Comparison of ENCODE assay signal across 8 mouse cellular contexts in the genomic region with DNA sequence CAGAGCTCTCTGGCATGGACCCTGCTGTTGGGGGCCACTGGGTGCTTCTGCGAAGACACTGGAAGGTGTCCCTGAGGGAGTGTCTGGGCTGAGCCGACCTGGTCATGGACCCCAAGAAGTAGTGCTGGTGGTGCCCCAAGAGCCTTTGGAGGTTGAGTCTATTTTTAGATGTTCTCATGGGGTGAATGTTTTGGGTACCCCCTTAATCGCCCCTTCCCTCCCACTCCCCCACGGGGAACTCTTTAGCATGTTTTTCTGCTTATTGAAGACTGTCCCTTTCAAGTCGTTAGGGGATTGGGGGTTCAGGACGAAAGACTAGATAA. TPM values are rescaled to one million over a fixed set of nuclear protein-coding genes. Genes with fewer than 3 reads are reported as not detected.
DNase-seq lines count a peak whose midpoint lies in the region; ATAC-seq and TF ChIP-seq lines count a peak whose summit lies in the region.

No protein-coding gene starts in this region.

- H3K27me3 ChIP-seq in erythroblast, embryonic 14.5 days (ENCODE audit: control insufficient read depth) = no peaks in the 10 kb centered on the region
- no peaks in the 10 kb centered on the region for H3K27me3 ChIP-seq in spleen, adult 2 months (ENCODE audit: control insufficient read depth, insufficient read depth, low read length)
- no peaks in the 10 kb centered on the region for H3K27me3 ChIP-seq in liver, embryonic 11.5 days (replicated peaks; ENCODE audit: control insufficient read depth, insufficient read depth, low read length)
- H3K27me3 ChIP-seq in stomach, postnatal 0 days (ENCODE audit: control insufficient read depth, insufficient read depth, low read length) = no peaks in the 10 kb centered on the region

- H3K27ac ChIP-seq in spleen, adult 2 months (ENCODE audit: insufficient read depth, low read length) = peak overlapping the region; percentile 70
- H3K27ac ChIP-seq in liver, embryonic 11.5 days (ENCODE audit: low read depth, low read length) = peak overlapping the region; percentile 100
- H3K27ac ChIP-seq in stomach, postnatal 0 days (replicated peaks) = peak overlapping the region; percentile 100

- ATAC-seq in erythroblast, adult 5-6 weeks (replicated peaks; ENCODE audit: low FRiP score, poor library complexity, severe bottlenecking) = no peak
- peak; percentile 28; the same call in 1 of the 2 replicates for ATAC-seq in liver, embryonic 11.5 days (replicated peaks; ENCODE audit: low FRiP score)
- no peak for ATAC-seq in stomach, postnatal 0 days (ENCODE audit: low FRiP score, low TSS enrichment)
- no peak for ATAC-seq in inflammation-experienced regulatory T-cells, adult 6 months

- no peaks in the 10 kb centered on the region for H3K9me3 ChIP-seq in erythroblast, embryonic 14.5 days (ENCODE audit: control insufficient read depth, low read length)
- no peaks in the 10 kb centered on the region for H3K9me3 ChIP-seq in liver, embryonic 11.5 days (ENCODE audit: control insufficient read depth, low read length)
- H3K9me3 ChIP-seq in stomach, postnatal 0 days (ENCODE audit: control insufficient read depth, low read length) = no peaks in the 10 kb centered on the region

- 12% methylated on average over 6 of the region's 6 CpGs for WGBS in spleen, adult 2 months
- 7% methylated on average over 6 of the region's 6 CpGs for WGBS in liver, embryonic 11.5 days
- WGBS in stomach, postnatal 0 days = 4% methylated on average over 6 of the region's 6 CpGs

- TF ChIP-seq POLR2A in spleen, adult 2 months (IDR thresholded peaks at IDR 0.05; ENCODE audit: low read depth, low read length) = no peak

- H3K36me3 ChIP-seq in erythroblast, embryonic 14.5 days (ENCODE audit: control insufficient read depth) = peaks cover 39% of the 10 kb centered on the region
- no peaks in the 10 kb centered on the region; the same call in 1 of the 2 replicates for H3K36me3 ChIP-seq in spleen, adult 2 months (ENCODE audit: control insufficient read depth, insufficient read depth, low read length)
- H3K36me3 ChIP-seq in liver, embryonic 11.5 days (ENCODE audit: control insufficient read depth, insufficient read depth, low read length) = peaks cover 2% of the 10 kb centered on the region; the same call in 1 of the 2 replicates
- H3K36me3 ChIP-seq in stomach, postnatal 0 days (ENCODE audit: control insufficient read depth, insufficient read depth, low read length) = no peaks in the 10 kb centered on the region

- no peak for TF ChIP-seq EP300 in stomach, postnatal 0 days (optimal IDR thresholded peaks at IDR 0.05)

- peaks cover 41% of the 10 kb centered on the region for H3K4me1 ChIP-seq in erythroblast, embryonic 14.5 days (ENCODE audit: control insufficient read depth)
- peaks cover 5% of the 10 kb centered on the region; the same call in 1 of the 2 replicates for H3K4me1 ChIP-seq in spleen, adult 2 months (ENCODE audit: control insufficient read depth, insufficient read depth, insufficient read length)
- H3K4me1 ChIP-seq in liver, embryonic 11.5 days (replicated peaks; ENCODE audit: control insufficient read depth, insufficient read depth, low read length) = peaks cover 8% of the 10 kb centered on the region
- peaks cover 3% of the 10 kb centered on the region; the same call in 1 of the 2 replicates for H3K4me1 ChIP-seq in stomach, postnatal 0 days (replicated peaks; ENCODE audit: control insufficient read depth, insufficient read depth)

- H3K9ac ChIP-seq in liver, embryonic 11.5 days (ENCODE audit: low read depth, low read length) = peak overlapping the region; percentile 99
- H3K9ac ChIP-seq in stomach, postnatal 0 days (ENCODE audit: low read length) = peak overlapping the region; percentile 99

- H3K4me3 ChIP-seq in erythroblast, embryonic 14.5 days (replicated peaks) = peak overlapping the region; percentile 100
- H3K4me3 ChIP-seq in spleen, adult 2 months (ENCODE audit: extremely low read depth, insufficient read depth, insufficient read length) = peak overlapping the region; percentile 76
- peak overlapping the region; percentile 93 for H3K4me3 ChIP-seq in liver, embryonic 11.5 days (ENCODE audit: low read depth, low read length)
- H3K4me3 ChIP-seq in stomach, postnatal 0 days (ENCODE audit: low read depth, low read length) = peak overlapping the region; percentile 89

- peak overlapping the region; percentile 94 for H3K4me2 ChIP-seq in liver, embryonic 11.5 days
- H3K4me2 ChIP-seq in stomach, postnatal 0 days (replicated peaks; ENCODE audit: low read depth) = peak overlapping the region; percentile 86

- no peak for TF ChIP-seq CTCF in spleen, adult 2 months (IDR thresholded peaks at IDR 0.05; ENCODE audit: extremely low read depth, insufficient read depth, insufficient read length, insufficient replicate concordance)
- TF ChIP-seq CTCF in stomach, postnatal 0 days (IDR thresholded peaks at IDR 0.05; ENCODE audit: low read depth) = no peak

- no peak for DNase-seq in spleen, adult 2 months (ENCODE audit: low read depth in 1 of 2, low spot score in 2 of 2)
- no peak for DNase-seq in spleen, postnatal 10 days (ENCODE audit: low spot score in 2 of 2)
- DNase-seq in liver, embryonic 11.5 days (ENCODE audit: low spot score) = no peak
- DNase-seq in stomach, postnatal 0 days (ENCODE audit: low spot score) = no peak
- no peak for DNase-seq in gastrocnemius, adult 8-10 months (ENCODE audit: low spot score in 2 of 2)

RNA-seq across cellular contexts. Expression of gene Mllt10, which starts 10.6 kb away (rescaled TPM):
- 1.3 and 1.5 TPM in 2 replicates for polyA plus RNA-seq in erythroblast, embryonic 14.5 days (2012)
- 20.8 and 27.4 TPM in 2 replicates for total RNA-seq in erythroblast, adult 5-6 weeks (2015; ENCODE audit: low replicate concordance)
- total RNA-seq in erythroblast, adult 5-6 weeks (2017; ENCODE audit: low replicate concordance) = 18.1 and 18.3 TPM in 2 replicates
- 27.4 and 30.1 TPM in 2 replicates for polyA plus RNA-seq in spleen, adult 2 months (2012; rRNA removed)
- polyA plus RNA-seq in liver, embryonic 11.5 days (2014; fragmentation: Nextera tagmentation; extraction: Ambion mirVana) = 34.0 and 39.9 TPM in 2 replicates
- polyA plus RNA-seq in stomach, postnatal 0 days (2015; fragmentation: Nextera tagmentation; extraction: Ambion mirVana) = 25.9 and 27.4 TPM in 2 replicates
- total RNA-seq in gastrocnemius, adult 8-10 months (2022) = 10 to 100 TPM; 17.3 to 22.4 (median 20.5) TPM
- 10 to 100 TPM; 26.7 to 44.6 (median 37.8) TPM for polyA plus RNA-seq in inflammation-experienced regulatory T-cells, adult 6 months (2017; shearing (Covaris generic))

RNA-seq across cellular contexts. Expression of gene Skida1, which starts 16.8 kb away (rescaled TPM):
- not detected in 2 replicates for polyA plus RNA-seq in erythroblast, embryonic 14.5 days (2012)
- not detected in 2 replicates for total RNA-seq in erythroblast, adult 5-6 weeks (2015; ENCODE audit: low replicate concordance)
- total RNA-seq in erythroblast, adult 5-6 weeks (2017; ENCODE audit: low replicate concordance) = 0.42 and 0.51 TPM in 2 replicates
- polyA plus RNA-seq in spleen, adult 2 months (2012; rRNA removed) = 0.22 and 0.46 TPM in 2 replicates
- polyA plus RNA-seq in liver, embryonic 11.5 days (2014; fragmentation: Nextera tagmentation; extraction: Ambion mirVana) = 1.6 and 2.4 TPM in 2 replicates
- polyA plus RNA-seq in stomach, postnatal 0 days (2015; fragmentation: Nextera tagmentation; extraction: Ambion mirVana) = 1.5 and 1.9 TPM in 2 replicates
- total RNA-seq in gastrocnemius, adult 8-10 months (2022) = under 1 TPM; 0.07 to 0.34 (median 0.13) TPM
- polyA plus RNA-seq in inflammation-experienced regulatory T-cells, adult 6 months (2017; shearing (Covaris generic)) = 1 to 10 TPM in 1 of 3 experiments, under 1 TPM in 2; 0.37 to 1.0 (median 0.83) TPM

RNA-seq across cellular contexts. Expression of gene A930004D18Rik, which starts 28.1 kb away (rescaled TPM):
- polyA plus RNA-seq in erythroblast, embryonic 14.5 days (2012) = not detected in 2 replicates
- not detected in 2 replicates for total RNA-seq in erythroblast, adult 5-6 weeks (2015; ENCODE audit: low replicate concordance)
- total RNA-seq in erythroblast, adult 5-6 weeks (2017; ENCODE audit: low replicate concordance) = not detected in 2 replicates
- polyA plus RNA-seq in spleen, adult 2 months (2012; rRNA removed) = 0.52 and 1.1 TPM in 2 replicates
- 3.4 and 3.9 TPM in 2 replicates for polyA plus RNA-seq in liver, embryonic 11.5 days (2014; fragmentation: Nextera tagmentation; extraction: Ambion mirVana)
- 7.5 and 9.4 TPM in 2 replicates for polyA plus RNA-seq in stomach, postnatal 0 days (2015; fragmentation: Nextera tagmentation; extraction: Ambion mirVana)
- under 1 TPM in 2 of 4 experiments, not detected in 2; 0.17 to 0.38 TPM for total RNA-seq in gastrocnemius, adult 8-10 months (2022)
- polyA plus RNA-seq in inflammation-experienced regulatory T-cells, adult 6 months (2017; shearing (Covaris generic)) = 1 to 10 TPM in 2 of 3 experiments, under 1 TPM in 1; 0.17 to 4.6 (median 2.0) TPM

Comparison
In these comparisons a context has a peak if more than half of its experiments do, and no peak if none do; other contexts are left out.
1. RNA of gene Mllt10, which starts 10.6 kb away (polyA plus RNA-seq): 34.0 to 39.9 TPM in liver, embryonic 11.5 days, 26.7 to 44.6 TPM in inflammation-experienced regulatory T-cells, adult 6 months, 25.9 to 27.4 TPM in stomach, postnatal 0 days and 27.4 to 30.1 TPM in spleen, adult 2 months; 1.3 to 1.5 TPM in erythroblast, embryonic 14.5 days; every median in the first group is over 10 times any median in the second.
2. Peak in every context shown above with its lines, with median percentiles within 50 percentile points of each other: H3K4me3 ChIP-seq and H3K27ac ChIP-seq.